Mouse (Mus musculus) layer of hippocampus, postnatal 14 days (tissue): ENCODE results near the gene Slc25a41. TPM values are rescaled to one million over a fixed set of nuclear protein-coding genes. Genes with fewer than 3 reads are reported as not detected.

ENCODE experiments used
- DNase-seq, 2 experiments: peaks; one replicate each; pipeline ENCODE4 v3.0.0; 2021 to 2022; ENCODE audit warnings: low spot score in 2 of 2, mixed read lengths in 1 of 2
- total RNA-seq, 2 experiments: library from RNA; stranded (reverse); gene quantifications; 2 replicates each; pipeline ENCODE4 v1.2.3; 2021

Gene Slc25a41
- total RNA-seq, 2 experiments from 2014 or later = not detected

GRCm38 (mm10) chr17:56996506-56996905, 44.9 kb downstream of the Slc25a41 start:
- DNase-seq = no peak

- no peak for DNase-seq
Observed at GRCm38 (mm10) chr17:56995046-56995445, 46.4 kb downstream of the Slc25a41 start.

- no peak for DNase-seq
Observed at GRCm38 (mm10) chr17:56990966-56991365, 50.5 kb downstream of the Slc25a41 start.

GRCm38 (mm10) chr17:56990115-56990746, 51.2 kb downstream of the Slc25a41 start, which contains the start of gene Clpp:
Gene Clpp, plus strand, starts transcription at chr17:56990305.
- DNase-seq = peak; percentile 90 to 97

GRCm38 (mm10) chr17:56989467-56990114, 51.9 kb downstream of the Slc25a41 start:
- peak in 1 of 2 experiments; percentile 89 for DNase-seq

GRCm38 (mm10) chr17:56988921-56989430, 52.5 kb downstream of the Slc25a41 start:
- no peak for DNase-seq

GRCm38 (mm10) chr17:56988441-56988840, 53.0 kb downstream of the Slc25a41 start:
- DNase-seq = no peak

GRCm38 (mm10) chr17:56986105-56986805, 55.2 kb downstream of the Slc25a41 start:
- DNase-seq = no peak

GRCm38 (mm10) chr17:56985656-56986055, 55.8 kb downstream of the Slc25a41 start:
- DNase-seq = no peak

- DNase-seq = no peak
Observed at GRCm38 (mm10) chr17:56984886-56985285, 56.6 kb downstream of the Slc25a41 start.

Other genes with a start within 250 kb of the Slc25a41 start
- gene Rfx2, start 210.6 kb downstream of the Slc25a41 start, total RNA-seq = 1 to 10 TPM; 3.0 to 4.2 TPM
- not detected for gene Acsbg2, start 167.2 kb downstream of the Slc25a41 start, total RNA-seq
- under 1 TPM; 0.24 to 0.28 TPM for gene 1700061G19Rik, start 166.2 kb downstream of the Slc25a41 start, total RNA-seq
- 10 to 100 TPM; 59.6 to 64.8 TPM for gene Mllt1, start 106.2 kb downstream of the Slc25a41 start, total RNA-seq
- gene Acer1, start 59.5 kb downstream of the Slc25a41 start, total RNA-seq = not detected
- 10 to 100 TPM; 56.1 to 58.3 TPM for gene Clpp, start 51.3 kb downstream of the Slc25a41 start, total RNA-seq
- gene Alkbh7, start 44.3 kb downstream of the Slc25a41 start, total RNA-seq = 10 to 100 TPM; 18.2 to 22.3 TPM
- not detected for gene Pspn, start 41.6 kb downstream of the Slc25a41 start, total RNA-seq
- 10 to 100 TPM; 51.0 to 56.0 TPM for gene Gtf2f1, start 30.4 kb downstream of the Slc25a41 start, total RNA-seq
- under 1 TPM in 1 of 2 experiments, not detected in 1; 0.28 TPM for gene Gm17949, start 30.2 kb downstream of the Slc25a41 start, total RNA-seq
- gene Khsrp, start 10.1 kb downstream of the Slc25a41 start, total RNA-seq = 100 to 1,000 TPM; 104 to 111 TPM
- gene Crb3, start 17.5 kb upstream of the Slc25a41 start, total RNA-seq = 1 to 10 TPM in 1 of 2 experiments, under 1 TPM in 1; 0.79 to 1.6 TPM
- gene Slc25a23, start 18.2 kb upstream of the Slc25a41 start, total RNA-seq = 100 to 1,000 TPM; 338 to 358 TPM
- gene Dennd1c, start 36.9 kb upstream of the Slc25a41 start, total RNA-seq = 1 to 10 TPM; 1.4 to 2.9 TPM
- 100 to 1,000 TPM; 714 to 754 TPM for gene Tubb4a, start 46.1 kb upstream of the Slc25a41 start, total RNA-seq
- gene Tnfsf9, start 63.7 kb upstream of the Slc25a41 start, total RNA-seq = under 1 TPM; 0.50 to 0.60 TPM
- gene Cd70, start 108.1 kb upstream of the Slc25a41 start, total RNA-seq = under 1 TPM in 1 of 2 experiments, not detected in 1; 0.48 TPM
- not detected for gene Tnfsf14, start 152.5 kb upstream of the Slc25a41 start, total RNA-seq
- gene C3, start 186.5 kb upstream of the Slc25a41 start, total RNA-seq = 1 to 10 TPM; 1.6 to 4.2 TPM
- 10 to 100 TPM; 18.0 to 20.5 TPM for gene Gpr108, start 206.8 kb upstream of the Slc25a41 start, total RNA-seq
- 10 to 100 TPM in 1 of 2 experiments, 1 to 10 TPM in 1; 9.1 to 10.3 TPM for gene Trip10, start 207.8 kb upstream of the Slc25a41 start, total RNA-seq
- gene Vav1, start 237.4 kb upstream of the Slc25a41 start, total RNA-seq = 1 to 10 TPM; 5.0 to 5.3 TPM